Mouse (Mus musculus) midbrain, embryonic 15.5 days (tissue): ENCODE results near the gene Ano10. TPM values are rescaled to one million over a fixed set of nuclear protein-coding genes. Genes with fewer than 3 reads are reported as not detected.

ENCODE experiments used
- microRNA-seq: library from miRNA; unstranded; fragments of <30 nt; microRNA quantifications from one replicate; pipeline ENCODE4, GENCODE M21; 2016
- polyA plus RNA-seq: library from polyadenylated mRNA; unstranded; fragments of >200 nt; fragmentation: Nextera tagmentation; extraction: Ambion mirVana; gene quantifications from 2 replicates; pipeline ENCODE4 v1.2.1, GENCODE M21; 2015

Gene Ano10
- polyA plus RNA-seq, 1 experiment from 2014 or later: 39.7 TPM

Small RNA genes within 50 kb of the gene (microRNA-seq; reads per million reads assigned to microRNA genes)
- not detected for gene Mir8106

Other genes starting within 250 kb of the Ano10 start
- 79.8 and 103 TPM in 2 replicates for gene Snrk, start 177.2 kb downstream of the Ano10 start, polyA plus RNA-seq
- gene Abhd5, start 57.2 kb upstream of the Ano10 start, polyA plus RNA-seq: 21.3 and 24.0 TPM in 2 replicates